ENCODE assay signal across 16 mouse cellular contexts in the genomic region with DNA sequence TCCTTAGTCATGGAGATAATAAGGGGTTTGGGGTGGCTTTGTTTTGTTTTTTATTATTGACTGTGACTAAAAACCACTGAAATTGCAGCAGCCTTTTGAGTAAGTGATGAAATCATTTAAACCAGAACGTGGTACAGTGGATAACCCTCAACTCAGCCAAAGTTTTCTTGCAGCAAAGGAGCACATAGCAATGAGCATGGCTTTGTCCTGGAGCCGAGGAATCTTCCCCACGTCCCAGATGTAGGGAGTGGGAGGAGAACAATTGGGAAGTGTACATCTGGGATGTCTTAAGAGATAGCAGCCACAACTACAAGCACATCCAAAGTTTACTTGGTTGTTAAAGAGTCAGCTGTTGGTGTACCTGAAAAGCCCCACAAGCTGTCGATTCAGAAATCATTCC.
"Had no signal": no experiment of that assay in that cellular context is flagged by ENCODE, and none has a peak within 500 bp of the region (broad histone marks: within the 10 kb centered on the region; RNA-seq: fewer than 3 reads in every experiment).

No protein-coding gene starts in this region.

- H3K36me3 ChIP-seq: neural tube, embryonic 15.5 days had no signal

- H3K4me2 ChIP-seq: neural tube, embryonic 13.5 days; neural tube, embryonic 15.5 days; stomach, embryonic 15.5 days had no signal

- H3K9me3 ChIP-seq: neural tube, embryonic 13.5 days; neural tube, embryonic 15.5 days; stomach, embryonic 15.5 days had no signal

- H3K4me3 ChIP-seq: neural tube, embryonic 13.5 days; neural tube, embryonic 15.5 days; stomach, embryonic 15.5 days had no signal

- H3K4me1 ChIP-seq: neural tube, embryonic 13.5 days; neural tube, embryonic 15.5 days; stomach, embryonic 15.5 days had no signal

- H3K27me3 ChIP-seq: neural tube, embryonic 13.5 days; neural tube, embryonic 15.5 days; stomach, embryonic 15.5 days had no signal

- H3K27ac ChIP-seq: neural tube, embryonic 13.5 days; neural tube, embryonic 15.5 days; stomach, embryonic 15.5 days; stomach, postnatal 0 days had no signal

- DNase-seq: retina, postnatal 1 day; right cerebral cortex, adult 18-20 months; right cerebral cortex, postnatal 14 days; right cerebral cortex, postnatal 25 days; right cerebral cortex, postnatal 4 days; spleen, adult 18-20 months; thymus, adult 18-20 months; thymus, adult 2 months; thymus, postnatal 14 days; thymus, postnatal 25 days; thymus, postnatal 36 days; thymus, postnatal 4 days had no signal

- H3K9ac ChIP-seq: neural tube, embryonic 13.5 days; neural tube, embryonic 15.5 days; stomach, embryonic 15.5 days had no signal
